Mouse (Mus musculus) layer of hippocampus, adult 2 months (tissue): Measurements from ENCODE around the gene Zfand3. TPM values are rescaled to one million over a fixed set of nuclear protein-coding genes. Genes with fewer than 3 reads are reported as not detected.

Experiments used
- DNase-seq, 2 experiments: peaks; one replicate each; pipeline ENCODE4 v3.0.0; 2022; ENCODE audit warnings: low spot score in 2 of 2
- H3K27ac ChIP-seq: fragments of 200-600 bp; 2 replicates; pipeline ENCODE4 v1.8.1; 2022
- H3K4me3 ChIP-seq: fragments of 200-600 bp; 2 replicates; pipeline ENCODE4 v1.8.1; 2022; ENCODE audit warnings: mild to moderate bottlenecking
- CTCF ChIP-seq: fragments of 200-600 bp; conservative IDR thresholded peaks from 2 replicates; pipeline ENCODE4 v1.8.1; 2022; ENCODE audit warnings: antibody characterized with exemption, mild to moderate bottlenecking, moderate library complexity
- total RNA-seq, 2 experiments: library from RNA; stranded (reverse); gene quantifications; 2 replicates each; pipeline ENCODE4 v1.2.3; 2021

Gene Zfand3
- total RNA-seq, 2 experiments from 2014 or later: 112 to 118 TPM

GRCm38 (mm10) chr17:30231483-30231882 lies 226.9 kb downstream of the Zfand3 start:
- DNase-seq: no peak
- H3K4me3 ChIP-seq: no peak overlapping the region
- no peak for TF ChIP-seq CTCF
- no peak overlapping the region for H3K27ac ChIP-seq

GRCm38 (mm10) chr17:30232698-30233097 lies 228.2 kb downstream of the Zfand3 start:
- Histone ChIP-seq H3K4me3 (no peak overlapping the region), H3K27ac (peak overlapping the region; percentile 54; the same call in 1 of the 2 replicates)
- no peak for DNase-seq
- TF ChIP-seq CTCF: peak; percentile 55

GRCm38 (mm10) chr17:30235380-30235779 lies 230.8 kb downstream of the Zfand3 start:
- no peak overlapping the region for H3K4me3 ChIP-seq
- no peak for DNase-seq
- no peak overlapping the region for H3K27ac ChIP-seq
- TF ChIP-seq CTCF: no peak

- DNase-seq: no peak
- no peak for TF ChIP-seq CTCF
- Histone ChIP-seq H3K27ac (peak overlapping the region; percentile 8; the same call in 1 of the 2 replicates), H3K4me3 (no peak overlapping the region)
These were observed 232.1 kb downstream of the Zfand3 start for GRCm38 (mm10) chr17:30236611-30237010.

GRCm38 (mm10) chr17:30237600-30237999 lies 233.1 kb downstream of the Zfand3 start:
- Histone ChIP-seq H3K27ac (peak overlapping the region; percentile 8; the same call in 1 of the 2 replicates), H3K4me3 (no peak overlapping the region)
- no peak for DNase-seq
- no peak for TF ChIP-seq CTCF

GRCm38 (mm10) chr17:30239458-30239857 lies 234.9 kb downstream of the Zfand3 start:
- no peak for DNase-seq
- Histone ChIP-seq H3K4me3 (no peak overlapping the region), H3K27ac (peak overlapping the region; percentile 72)
- TF ChIP-seq CTCF: no peak

GRCm38 (mm10) chr17:30240659-30241058 lies 236.1 kb downstream of the Zfand3 start:
- TF ChIP-seq CTCF: no peak
- H3K27ac ChIP-seq: peak overlapping the region; percentile 72
- no peak for DNase-seq
- no peak overlapping the region for H3K4me3 ChIP-seq

- DNase-seq: no peak
- TF ChIP-seq CTCF: no peak
- Histone ChIP-seq H3K4me3 (no peak overlapping the region), H3K27ac (peak overlapping the region; percentile 72)
These were observed 236.5 kb downstream of the Zfand3 start for GRCm38 (mm10) chr17:30241061-30241460.

- DNase-seq: no peak
- Histone ChIP-seq H3K4me3 (no peak overlapping the region), H3K27ac (peak overlapping the region; percentile 72; the same call in 1 of the 2 replicates)
- TF ChIP-seq CTCF: no peak
These were observed 237.3 kb downstream of the Zfand3 start for GRCm38 (mm10) chr17:30241720-30242322.

GRCm38 (mm10) chr17:30242647-30243046 lies 238.1 kb downstream of the Zfand3 start:
- DNase-seq: no peak
- H3K4me3 ChIP-seq: no peak overlapping the region
- peak overlapping the region; percentile 72; the same call in 1 of the 2 replicates for H3K27ac ChIP-seq
- no peak for TF ChIP-seq CTCF

GRCm38 (mm10) chr17:30243540-30243939 lies 239.0 kb downstream of the Zfand3 start:
- no peak for TF ChIP-seq CTCF
- no peak overlapping the region for H3K4me3 ChIP-seq
- peak overlapping the region; percentile 11; the same call in 1 of the 2 replicates for H3K27ac ChIP-seq
- no peak for DNase-seq

- Histone ChIP-seq H3K27ac (peak overlapping the region; percentile 63), H3K4me3 (no peak overlapping the region)
- no peak for DNase-seq
- no peak for TF ChIP-seq CTCF
These were observed 240.2 kb downstream of the Zfand3 start for GRCm38 (mm10) chr17:30244651-30245307.

GRCm38 (mm10) chr17:30245308-30245706 lies 240.8 kb downstream of the Zfand3 start:
- Histone ChIP-seq H3K27ac (peak overlapping the region; percentile 63), H3K4me3 (no peak overlapping the region)
- no peak for TF ChIP-seq CTCF
- no peak for DNase-seq

- TF ChIP-seq CTCF: no peak
- Histone ChIP-seq H3K27ac (no peak overlapping the region), H3K4me3 (no peak overlapping the region)
- DNase-seq: no peak
These were observed 248.5 kb downstream of the Zfand3 start for GRCm38 (mm10) chr17:30253028-30253427.
